Mouse (Mus musculus): ENCODE measurements around the gene Rps24.

The Rps24 gene

GRCm38 (mm10) chr14:24510679-24511078 is 23.8 kb downstream of the Rps24 start:
- DNase-seq (ENCODE audit: low read depth, low spot score) = no peak

- no peak for DNase-seq (ENCODE audit: low read depth, low spot score)
These were observed 25.7 kb downstream of the Rps24 start for GRCm38 (mm10) chr14:24512527-24513161.

DNA sequence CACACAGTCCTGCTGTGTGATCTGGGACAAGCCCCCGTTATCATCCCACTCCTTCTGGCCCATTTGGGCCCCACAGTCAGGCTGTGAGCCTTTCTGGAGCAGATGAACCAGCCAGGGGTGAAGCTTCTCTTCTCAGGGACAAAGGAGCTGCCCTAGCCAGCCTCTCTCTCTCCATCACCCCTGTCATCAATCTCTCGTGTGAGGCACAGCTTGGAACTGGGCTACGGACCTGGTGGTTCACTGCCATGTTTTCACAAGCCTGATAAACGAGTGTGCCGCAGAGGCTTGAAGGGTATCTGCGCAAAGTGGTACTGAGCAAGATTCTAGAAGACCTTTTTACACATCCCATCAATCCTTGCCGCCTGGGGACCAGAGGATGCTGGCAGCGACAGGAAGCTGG is 34.7 kb downstream of the Rps24 start:
- DNase-seq (ENCODE audit: low read depth, low spot score) = no peak

DNA sequence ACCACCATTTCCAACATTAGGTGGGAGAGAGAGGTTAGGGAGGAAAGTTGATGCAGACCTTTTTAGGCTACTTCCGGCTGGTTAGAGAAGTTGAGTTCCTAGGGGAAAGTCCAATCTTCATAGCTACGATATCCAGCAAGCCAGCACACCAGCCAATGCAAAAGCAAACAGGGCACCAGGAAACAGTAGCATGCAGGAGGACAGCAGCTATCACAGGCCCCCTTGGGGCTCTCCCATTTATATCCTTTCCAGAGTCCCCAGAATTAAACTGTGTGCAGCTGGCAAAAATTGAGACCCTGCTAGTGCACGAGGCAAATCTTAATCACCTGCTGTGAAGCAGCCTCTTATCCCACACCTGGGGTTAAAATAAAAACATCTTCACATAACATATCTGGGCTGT is 38.2 kb downstream of the Rps24 start:
- DNase-seq (ENCODE audit: low read depth, low spot score) = no peak

DNA sequence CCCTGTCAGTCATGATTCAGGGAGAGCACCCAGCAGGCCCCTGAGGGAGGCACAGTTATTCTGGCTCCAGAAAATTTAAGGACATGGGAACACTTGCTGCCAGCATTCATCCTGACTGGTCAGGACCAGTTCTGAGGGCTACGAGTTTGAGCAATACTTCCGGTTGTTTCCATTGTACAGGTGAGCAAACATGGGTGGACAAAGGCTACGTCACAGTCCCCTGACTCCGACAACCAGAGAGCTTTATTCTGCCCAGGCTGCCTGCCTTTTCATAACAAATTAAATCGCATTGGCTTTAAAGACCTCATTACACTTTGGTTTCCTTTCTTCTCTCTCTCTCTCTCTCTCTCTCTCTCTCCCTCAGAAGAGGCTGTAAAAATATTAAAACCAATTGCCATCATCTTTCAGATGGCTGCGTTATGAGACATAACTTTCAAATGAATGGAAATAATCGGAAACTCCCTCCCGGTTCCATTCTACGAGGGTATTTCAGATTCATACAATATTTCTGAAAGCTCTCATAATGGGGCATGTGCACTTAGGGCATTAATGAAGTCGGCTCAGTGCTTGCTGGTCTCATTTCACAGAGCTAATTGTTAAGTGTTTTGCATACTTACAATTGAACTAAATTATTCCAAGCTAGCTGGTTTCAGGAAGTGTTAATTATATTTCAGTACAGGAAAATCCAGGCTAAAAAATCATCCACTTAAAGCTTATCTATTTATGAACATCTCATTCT is 38.9 kb downstream of the Rps24 start:
- DNase-seq (ENCODE audit: low read depth, low spot score) = no peak

GRCm38 (mm10) chr14:24526440-24526839 is 39.5 kb downstream of the Rps24 start:
- no peak for DNase-seq (ENCODE audit: low read depth, low spot score)

DNA sequence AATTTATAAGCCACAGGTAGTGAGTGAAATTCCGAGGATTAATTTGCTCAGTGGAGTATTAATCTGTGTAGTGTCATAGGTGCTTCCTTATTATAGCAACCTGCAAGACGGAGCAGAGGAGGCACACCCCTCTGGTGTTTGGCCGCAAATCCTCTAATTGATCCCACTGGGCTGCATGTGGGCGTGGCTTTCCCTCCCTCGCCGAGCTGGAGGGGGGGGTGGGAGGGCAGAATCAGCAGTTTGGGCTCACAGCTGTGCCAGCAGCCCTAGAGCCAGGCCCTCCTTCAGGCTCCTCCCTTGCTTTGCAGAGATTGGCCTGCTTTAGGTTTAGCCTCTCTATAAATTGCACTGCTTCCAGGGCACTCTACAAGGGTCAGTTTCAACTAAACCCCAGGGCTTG is 43.3 kb downstream of the Rps24 start:
- peak; percentile 75 for DNase-seq (ENCODE audit: low read depth, low spot score)

DNA sequence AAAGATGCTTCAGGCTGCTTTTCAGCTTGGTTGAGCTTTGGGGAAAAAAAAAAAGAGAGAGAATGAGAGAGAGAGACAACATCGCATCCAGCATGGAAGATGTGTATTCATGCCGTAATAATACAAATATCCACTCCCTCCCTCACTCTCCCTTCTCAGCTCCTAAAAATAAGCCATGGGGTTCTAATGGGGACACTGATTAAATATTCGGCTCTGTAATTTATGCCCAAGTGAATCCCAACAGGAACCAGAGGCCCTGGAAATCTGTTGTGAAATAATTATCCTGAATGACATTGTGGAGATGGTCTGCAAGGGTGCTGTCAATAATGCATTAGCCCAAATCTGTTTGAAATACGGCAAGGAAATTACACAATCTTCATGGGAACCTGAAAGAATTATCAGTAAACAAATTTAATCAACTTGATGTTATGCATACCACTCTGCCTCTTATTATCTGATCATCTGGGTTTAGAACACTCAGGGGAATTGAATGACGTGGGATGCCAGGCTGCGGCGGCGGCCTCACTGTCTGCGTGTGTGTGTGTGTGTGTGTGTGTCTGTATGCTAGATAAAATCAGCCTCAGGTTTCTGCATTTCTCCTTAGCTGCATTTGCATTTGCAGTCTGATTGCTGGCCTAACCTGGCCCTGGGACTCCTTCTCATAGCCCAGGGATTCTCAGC is 48.1 kb downstream of the Rps24 start:
- DNase-seq (ENCODE audit: low read depth, low spot score) = no peak

- DNase-seq (ENCODE audit: low read depth, low spot score) = no peak
These were observed 56.0 kb downstream of the Rps24 start for GRCm38 (mm10) chr14:24542901-24543300.

- DNase-seq (ENCODE audit: low read depth, low spot score) = peak; percentile 29
These were observed 57.1 kb downstream of the Rps24 start for GRCm38 (mm10) chr14:24544057-24544456.
